9 mouse cellular contexts compared by ENCODE assay signal in the genomic region with DNA sequence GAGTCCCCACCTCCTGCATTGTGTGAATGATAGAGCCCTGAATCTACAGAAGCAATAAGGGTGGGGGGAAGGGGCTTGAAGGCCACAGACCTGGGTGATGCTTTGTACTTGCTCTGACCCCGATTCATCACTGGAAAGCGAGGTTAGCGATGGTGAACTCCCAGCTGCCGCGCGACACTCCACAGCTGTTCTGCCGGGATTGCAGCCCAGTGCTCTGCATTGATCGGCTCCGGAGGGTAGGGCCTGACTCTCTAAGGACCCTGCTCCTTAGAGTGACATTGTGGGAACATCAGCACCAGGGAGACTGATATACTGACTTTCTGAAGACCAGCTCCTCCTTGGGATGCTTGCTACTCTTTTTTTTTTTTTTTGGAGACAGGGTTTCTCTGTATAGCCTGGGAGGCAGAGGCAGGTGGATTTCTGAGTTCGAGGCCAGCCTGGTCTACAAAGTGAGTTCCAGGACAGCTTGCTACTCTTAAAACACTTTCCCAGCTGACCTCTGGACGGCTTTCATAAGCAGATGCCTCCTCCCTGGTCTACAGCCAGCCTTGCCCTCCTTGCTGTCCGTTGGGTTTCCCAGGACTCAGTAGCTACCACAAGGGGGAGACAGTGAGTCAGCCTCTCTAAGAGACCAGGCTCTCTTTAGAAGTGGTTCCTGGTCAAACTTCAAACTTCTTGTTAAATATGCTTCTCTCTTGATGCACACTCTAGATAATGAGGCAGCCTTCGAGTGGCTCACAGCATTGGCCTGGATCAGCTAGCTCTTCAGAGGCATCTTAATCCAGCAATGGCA. TPM values are rescaled to one million over a fixed set of nuclear protein-coding genes. Genes with fewer than 3 reads are reported as not detected.
A peak's percentile ranks its signal among the peaks of the same experiment; 100 is the strongest.
DNase-seq lines count a peak whose midpoint lies in the region; ATAC-seq and TF ChIP-seq lines count a peak whose summit lies in the region.
"Had no signal": no experiment of that assay in that cellular context is flagged by ENCODE, and none has a peak within 500 bp of the region (broad histone marks: within the 10 kb centered on the region; RNA-seq: fewer than 3 reads in every experiment).

No protein-coding gene starts in this region.

- H3K9me3 ChIP-seq in E14TG2a.4 (ENCODE audit: low read length), result no peaks in the 10 kb centered on the region
- no peaks in the 10 kb centered on the region for H3K9me3 ChIP-seq in liver, embryonic 11.5 days (ENCODE audit: control insufficient read depth, low read length)
- H3K9me3 ChIP-seq: limb, embryonic 13.5 days had no signal

- H3K36me3 ChIP-seq in E14TG2a.4 (ENCODE audit: insufficient read depth, low read length), result no peaks in the 10 kb centered on the region
- no peaks in the 10 kb centered on the region for H3K36me3 ChIP-seq in liver, embryonic 11.5 days (ENCODE audit: control insufficient read depth, insufficient read depth, low read length)
- H3K36me3 ChIP-seq: limb, embryonic 13.5 days had no signal

- peak; percentile 91 for TF ChIP-seq CTCF in E14TG2a.4 (conservative IDR thresholded peaks at IDR 0.05; ENCODE audit: low read length)

- no peak overlapping the region for H3K9ac ChIP-seq in liver, embryonic 11.5 days (ENCODE audit: low read depth, low read length)
- H3K9ac ChIP-seq: limb, embryonic 13.5 days had no signal

- H3K27ac ChIP-seq in liver, embryonic 11.5 days (ENCODE audit: low read depth, low read length), result no peak overlapping the region
- H3K27ac ChIP-seq: limb, embryonic 13.5 days had no signal

- 0 out of 2 replicates have a peak, but pooled peaks have one; percentile 49 for ATAC-seq in liver, embryonic 11.5 days (replicated peaks; ENCODE audit: low FRiP score)

- WGBS in liver, embryonic 11.5 days, result 56% methylated on average over 13 of the region's 13 CpGs

- no peaks in the 10 kb centered on the region; the same call in 1 of the 2 replicates for H3K27me3 ChIP-seq in E14TG2a.4 (ENCODE audit: insufficient read depth, low read length)
- H3K27me3 ChIP-seq in liver, embryonic 11.5 days (replicated peaks; ENCODE audit: control insufficient read depth, insufficient read depth, low read length), result no peaks in the 10 kb centered on the region
- H3K27me3 ChIP-seq: limb, embryonic 13.5 days had no signal

- DNase-seq in A20 (ENCODE audit: low read depth, low spot score), result peak; percentile 69
- peak; percentile 35 for DNase-seq in c-Kit-negative CD71-positive TER-119-positive erythroid progenitor cells, embryonic 14.5 days (ENCODE audit: low read depth, low spot score)
- peak; percentile 74 for DNase-seq in forelimb bud, embryonic 11.5 days (ENCODE audit: low read depth, low spot score)
- peak; percentile 90 for DNase-seq in kidney, adult 9 months
- DNase-seq in liver, embryonic 11.5 days (ENCODE audit: low spot score), result peak; percentile 49
- DNase-seq in retina, postnatal 7 days (ENCODE audit: low read depth, low spot score), result peak; percentile 55
- peak; percentile 44 to 68 for DNase-seq in urinary bladder, postnatal 4 days (ENCODE audit: low spot score in 2 of 2)

- no peak overlapping the region for H3K4me2 ChIP-seq in liver, embryonic 11.5 days
- H3K4me2 ChIP-seq: limb, embryonic 13.5 days had no signal

- no peaks in the 10 kb centered on the region for H3K4me1 ChIP-seq in E14TG2a.4 (replicated peaks; ENCODE audit: low read depth, low read length)
- H3K4me1 ChIP-seq in liver, embryonic 11.5 days (replicated peaks; ENCODE audit: control insufficient read depth, insufficient read depth, low read length), result no peaks in the 10 kb centered on the region; the same call in 1 of the 2 replicates
- H3K4me1 ChIP-seq: limb, embryonic 13.5 days had no signal

- no peak overlapping the region for H3K4me3 ChIP-seq in E14TG2a.4 (replicated peaks; ENCODE audit: low read length)
- H3K4me3 ChIP-seq in liver, embryonic 11.5 days (ENCODE audit: low read depth, low read length), result no peak overlapping the region
- H3K4me3 ChIP-seq: limb, embryonic 13.5 days had no signal

RNA-seq across cellular contexts. Expression of a gene that starts 27.0 kb away (rescaled TPM):
- polyA plus RNA-seq in liver, embryonic 11.5 days (2014; fragmentation: Nextera tagmentation; extraction: Ambion mirVana), result 4.1 TPM in 2 replicates

RNA-seq across cellular contexts. Expression of a gene that starts 49.4 kb away (rescaled TPM):
- not detected in 2 replicates for polyA plus RNA-seq in liver, embryonic 11.5 days (2014; fragmentation: Nextera tagmentation; extraction: Ambion mirVana)
- polyA plus RNA-seq: limb, embryonic 13.5 days had no signal

Comparison
In these comparisons a context has a peak if more than half of its experiments do, and no peak if none do; other contexts are left out.
1. DNase-seq: peak in every context shown above with its lines; median percentile 90 in kidney, adult 9 months; 74 in forelimb bud, embryonic 11.5 days; 69 in A20; 56 in urinary bladder, postnatal 4 days; 55 in retina, postnatal 7 days; 49 in liver, embryonic 11.5 days; 35 in c-Kit-negative CD71-positive TER-119-positive erythroid progenitor cells, embryonic 14.5 days.